Mouse (Mus musculus) limb, embryonic 14.5 days (tissue): ENCODE results near the gene Cacul1. TPM values are rescaled to one million over a fixed set of nuclear protein-coding genes. Genes with fewer than 3 reads are reported as not detected.

Source experiments
- ATAC-seq: fragments of 200-750 bp; cut with Nextera tagmentation; 2 replicates; pipeline ENCODE4 v1.8.0; 2017; ENCODE audit warnings: low read depth, moderate number of reproducible peaks, moderate TSS enrichment; ENCODE audit not compliant: low FRiP score
- DNase-seq: peaks from one replicate; pipeline ENCODE4 v3.0.0-alpha.2; 2015; ENCODE audit warnings: low spot score
- H3K27ac ChIP-seq: fragments of 300-500 bp; sonication (generic); replicated peaks from 2 replicates; pipeline ENCODE4 v1.5.1; 2014; ENCODE audit warnings: low read depth, mild to moderate bottlenecking, low read length, moderate library complexity, mixed read lengths
- H3K27me3 ChIP-seq: fragments of 300-500 bp; sonication (generic); 2 replicates; pipeline ENCODE4 v1.6.1; 2014; ENCODE audit warnings: low read length, mixed read lengths; ENCODE audit not compliant: control insufficient read depth, insufficient read depth
- H3K36me3 ChIP-seq: fragments of 300-500 bp; sonication (generic); 2 replicates; pipeline ENCODE4 v1.6.1; 2014; ENCODE audit warnings: mild to moderate bottlenecking, low read length, moderate library complexity, mixed read lengths; ENCODE audit not compliant: control insufficient read depth, insufficient read depth
- H3K4me1 ChIP-seq: fragments of 300-500 bp; sonication (generic); 2 replicates; pipeline ENCODE4 v1.6.1; 2014; ENCODE audit warnings: antibody characterized with exemption, low read length, mixed read lengths; ENCODE audit not compliant: control insufficient read depth, insufficient read depth
- H3K4me2 ChIP-seq: fragments of 300-500 bp; sonication (generic); replicated peaks from 2 replicates; pipeline ENCODE4 v1.6.1; 2014; ENCODE audit warnings: low read depth, mild to moderate bottlenecking, low read length, moderate library complexity; ENCODE audit not compliant: severe bottlenecking
- H3K4me3 ChIP-seq: fragments of 300-500 bp; sonication (generic); replicated peaks from 2 replicates; pipeline ENCODE4 v1.5.1; 2014; ENCODE audit warnings: low read length
- H3K9ac ChIP-seq: fragments of 300-500 bp; sonication (generic); 2 replicates; pipeline ENCODE4 v1.6.1; 2014; ENCODE audit warnings: mild to moderate bottlenecking, low read depth, low read length, moderate library complexity; ENCODE audit not compliant: severe bottlenecking
- H3K9me3 ChIP-seq: fragments of 300-500 bp; sonication (generic); 2 replicates; pipeline ENCODE4 v1.6.1; 2016; ENCODE audit warnings: low read length; ENCODE audit not compliant: control insufficient read depth
- POLR2A ChIP-seq: fragments of 200-500 bp; IDR thresholded peaks from 2 replicates; pipeline ENCODE4 v1.8.0; 2012; ENCODE audit warnings: inconsistent platforms, mild to moderate bottlenecking, moderate library complexity, borderline replicate concordance; ENCODE audit not compliant: insufficient read depth, insufficient read length; ENCODE audit errors: extremely low read depth
- WGBS: fragments of 180-500 bp; shearing (Covaris S2); extraction: QIAGEN DNeasy Blood & Tissue Kit; methylation state at CpG from one replicate; pipeline ENCODE4 v1.1.7; 2014; 5-methylcytosine and 5-hydroxymethylcytosine counted together
- polyA plus RNA-seq, 2 experiments: library from polyadenylated mRNA; depleted of rRNA in 1 of 2; stranded (reverse) in 1 of 2; unstranded in 1 of 2; fragments of >200 nt; fragmentation: Nextera tagmentation in 1 of 2; extraction: Ambion mirVana in 1 of 2; gene quantifications; 2 replicates each; pipeline versions ENCODE4 v1.2.1 to v1.2.3; 2012 to 2014

Cacul1 gene
- polyA plus RNA-seq, 2 experiments = 16.8 to 23.3 TPM

- no peak overlapping the region for H3K9ac ChIP-seq
Observed at GRCm38 (mm10) chr19:60513431-60513830, 67.4 kb downstream of the Cacul1 start.

GRCm38 (mm10) chr19:60500209-60500608 lies 80.6 kb downstream of the Cacul1 start:
- no peak for TF ChIP-seq POLR2A
- Histone ChIP-seq H3K36me3 (no peaks in the 10 kb centered on the region), H3K4me2 (no peak overlapping the region), H3K27me3 (no peaks in the 10 kb centered on the region), H3K9me3 (no peaks in the 10 kb centered on the region), H3K4me3 (no peak overlapping the region), H3K9ac (no peak overlapping the region), H3K4me1 (no peaks in the 10 kb centered on the region), H3K27ac (no peak overlapping the region)
- DNase-seq (no peak), ATAC-seq (no peak)

More at GRCm38 (mm10) chr19:60513431-60513830, 67.4 kb downstream of the Cacul1 start:
- Histone ChIP-seq H3K27ac (no peak overlapping the region), H3K4me3 (no peak overlapping the region), H3K4me1 (no peaks in the 10 kb centered on the region), H3K9me3 (no peaks in the 10 kb centered on the region), H3K36me3 (no peaks in the 10 kb centered on the region), H3K27me3 (no peaks in the 10 kb centered on the region), H3K4me2 (no peak overlapping the region)
- WGBS = 60% methylated on average over 3 of the region's 3 CpGs
- no peak for TF ChIP-seq POLR2A
- ATAC-seq (no peak), DNase-seq (no peak)

GRCm38 (mm10) chr19:60497171-60497570 lies 83.7 kb downstream of the Cacul1 start:
- H3K9ac ChIP-seq = no peak overlapping the region
- no peak for DNase-seq
- H3K36me3 ChIP-seq = no peaks in the 10 kb centered on the region
- no peak for ATAC-seq
- no peaks in the 10 kb centered on the region for H3K9me3 ChIP-seq
- no peaks in the 10 kb centered on the region for H3K4me1 ChIP-seq
- no peak overlapping the region for H3K4me2 ChIP-seq
- no peak overlapping the region for H3K4me3 ChIP-seq
- no peak overlapping the region for H3K27ac ChIP-seq
- H3K27me3 ChIP-seq = no peaks in the 10 kb centered on the region
- TF ChIP-seq POLR2A = no peak
- WGBS = 73% methylated on average over 4 of the region's 4 CpGs

GRCm38 (mm10) chr19:60495772-60496171 lies 85.1 kb downstream of the Cacul1 start:
- Histone ChIP-seq H3K4me3 (no peak overlapping the region), H3K4me1 (no peaks in the 10 kb centered on the region), H3K27me3 (no peaks in the 10 kb centered on the region), H3K27ac (no peak overlapping the region), H3K4me2 (no peak overlapping the region), H3K9me3 (no peaks in the 10 kb centered on the region), H3K9ac (no peak overlapping the region), H3K36me3 (no peaks in the 10 kb centered on the region)
- no peak for ATAC-seq
- 53% methylated on average over 3 of the region's 3 CpGs for WGBS
- DNase-seq = no peak
- TF ChIP-seq POLR2A = no peak

GRCm38 (mm10) chr19:60489566-60489965 lies 91.3 kb downstream of the Cacul1 start:
- no peak overlapping the region for H3K4me2 ChIP-seq
- 92% methylated on average over 1 of the region's 1 CpGs for WGBS
- TF ChIP-seq POLR2A = no peak
- H3K9me3 ChIP-seq = no peaks in the 10 kb centered on the region
- no peaks in the 10 kb centered on the region for H3K4me1 ChIP-seq
- H3K27me3 ChIP-seq = no peaks in the 10 kb centered on the region
- H3K4me3 ChIP-seq = no peak overlapping the region
- H3K36me3 ChIP-seq = no peaks in the 10 kb centered on the region
- ATAC-seq (no peak), DNase-seq (no peak)
- no peak overlapping the region for H3K27ac ChIP-seq
- H3K9ac ChIP-seq = no peak overlapping the region

GRCm38 (mm10) chr19:60485261-60485660 lies 95.6 kb downstream of the Cacul1 start:
- no peak for TF ChIP-seq POLR2A
- no peak overlapping the region for H3K4me3 ChIP-seq
- H3K4me2 ChIP-seq = no peak overlapping the region
- no peaks in the 10 kb centered on the region for H3K4me1 ChIP-seq
- H3K36me3 ChIP-seq = no peaks in the 10 kb centered on the region
- H3K9me3 ChIP-seq = no peaks in the 10 kb centered on the region
- no peak overlapping the region for H3K9ac ChIP-seq
- no peaks in the 10 kb centered on the region for H3K27me3 ChIP-seq
- ATAC-seq (no peak), DNase-seq (no peak)
- H3K27ac ChIP-seq = no peak overlapping the region
